Mouse (Mus musculus): ENCODE data around the gene 2410141K09Rik. TPM values are rescaled to one million over a fixed set of nuclear protein-coding genes. Genes with fewer than 3 reads are reported as not detected.
"Not testable (repeated sequence)": the region's sequence is repeated elsewhere in the genome, so short reads cannot be mapped to it uniquely, and the experiment has no call there.

2410141K09Rik gene
- not detected in 2 replicates for total RNA-seq (2014; rRNA removed)
- polyA plus RNA-seq (2015; fragmentation: Nextera tagmentation; extraction: Ambion mirVana): not detected in 2 replicates

GRCm38 (mm10) chr13:66441018-66441417, at the start of gene 2410141K09Rik:
Gene 2410141K09Rik, minus strand, starts transcription at chr13:66441118.
- H3K27me3 ChIP-seq (ENCODE audit: insufficient read depth, low read length); DNase-seq (ENCODE audit: low spot score); H3K4me2 ChIP-seq (ENCODE audit: low read depth, low read length, poor library complexity, severe bottlenecking); H3K9ac ChIP-seq (replicated peaks; ENCODE audit: low read length, poor library complexity, severe bottlenecking); ATAC-seq (ENCODE audit: low FRiP score); H3K9me3 ChIP-seq (ENCODE audit: low read length); H3K36me3 ChIP-seq (ENCODE audit: insufficient read depth, low read length); H3K4me3 ChIP-seq (ENCODE audit: low read depth, low read length); H3K4me1 ChIP-seq (ENCODE audit: insufficient read depth, low read length); H3K27ac ChIP-seq (ENCODE audit: low read depth, low read length): not testable (repeated sequence)
- WGBS: no CpG with 5 or more reads among the region's 6 CpGs

- not testable (repeated sequence) for H3K27me3 ChIP-seq (ENCODE audit: insufficient read depth, low read length); H3K4me3 ChIP-seq (ENCODE audit: low read depth, low read length); H3K27ac ChIP-seq (ENCODE audit: low read depth, low read length); H3K9me3 ChIP-seq (ENCODE audit: low read length); H3K4me2 ChIP-seq (ENCODE audit: low read depth, low read length, poor library complexity, severe bottlenecking); H3K9ac ChIP-seq (replicated peaks; ENCODE audit: low read length, poor library complexity, severe bottlenecking); DNase-seq (ENCODE audit: low spot score); H3K4me1 ChIP-seq (ENCODE audit: insufficient read depth, low read length); ATAC-seq (ENCODE audit: low FRiP score); H3K36me3 ChIP-seq (ENCODE audit: insufficient read depth, low read length)
- no CpG with 5 or more reads among the region's 5 CpGs for WGBS
Measured at GRCm38 (mm10) chr13:66426858-66427257, 14.1 kb downstream of the 2410141K09Rik start.

DNA sequence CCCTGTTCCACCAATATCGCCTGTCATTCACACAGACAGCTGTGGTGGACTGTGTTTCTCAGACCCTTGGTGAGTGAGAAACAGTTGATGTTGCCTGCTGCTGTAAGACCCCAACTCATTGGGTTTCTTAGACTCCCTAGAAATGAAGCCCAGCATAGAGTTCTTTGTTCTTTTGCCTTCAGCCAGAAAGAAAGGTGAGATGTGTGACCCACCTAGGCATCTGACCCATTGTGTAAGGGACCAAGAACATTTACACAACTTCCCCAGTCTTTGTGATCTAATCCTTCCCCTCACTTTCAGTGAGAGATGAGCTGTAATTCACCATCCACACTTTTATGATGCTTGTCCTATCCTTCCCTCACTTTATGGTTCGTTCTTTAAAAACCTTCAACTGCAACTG, 26.0 kb downstream of the 2410141K09Rik start:
- WGBS: no CpG with 5 or more reads among the region's 2 CpGs
- H3K36me3 ChIP-seq (ENCODE audit: insufficient read depth, low read length); H3K27ac ChIP-seq (ENCODE audit: low read depth, low read length); H3K9me3 ChIP-seq (ENCODE audit: low read length); H3K9ac ChIP-seq (replicated peaks; ENCODE audit: low read length, poor library complexity, severe bottlenecking); DNase-seq (ENCODE audit: low spot score); H3K4me2 ChIP-seq (ENCODE audit: low read depth, low read length, poor library complexity, severe bottlenecking); H3K27me3 ChIP-seq (ENCODE audit: insufficient read depth, low read length); ATAC-seq (ENCODE audit: low FRiP score); H3K4me1 ChIP-seq (ENCODE audit: insufficient read depth, low read length); H3K4me3 ChIP-seq (ENCODE audit: low read depth, low read length): not testable (repeated sequence)

Other genes starting within 250 kb of the 2410141K09Rik start
- not detected in 2 replicates for gene Gm10772, start 213.5 kb downstream of the 2410141K09Rik start, total RNA-seq (2014; rRNA removed)
- not detected in 2 replicates for gene Gm10772, start 213.5 kb downstream of the 2410141K09Rik start, polyA plus RNA-seq (2015; fragmentation: Nextera tagmentation; extraction: Ambion mirVana)